Mouse (Mus musculus) midbrain, embryonic 13.5 days (tissue): Measurements from ENCODE around the gene Tbc1d8. TPM values are rescaled to one million over a fixed set of nuclear protein-coding genes. Genes with fewer than 3 reads are reported as not detected.

Source experiments
- ATAC-seq: fragments of 200-750 bp; cut with Nextera tagmentation; 2 replicates; pipeline ENCODE4 v1.8.0; 2017; ENCODE audit warnings: mild to moderate bottlenecking, moderate TSS enrichment, moderate library complexity
- H3K27ac ChIP-seq: fragments of 300-500 bp; sonication (generic); 2 replicates; pipeline ENCODE4 v1.5.1; 2015; ENCODE audit warnings: inconsistent platforms, mild to moderate bottlenecking, moderate library complexity
- H3K27me3 ChIP-seq: fragments of 300-500 bp; sonication (generic); 2 replicates; pipeline ENCODE4 v1.6.1; 2015; ENCODE audit warnings: mild to moderate bottlenecking, inconsistent platforms
- H3K36me3 ChIP-seq: fragments of 300-500 bp; sonication (generic); 2 replicates; pipeline ENCODE4 v1.6.1; 2015; ENCODE audit warnings: mild to moderate bottlenecking, inconsistent platforms
- H3K4me1 ChIP-seq: fragments of 300-500 bp; sonication (generic); replicated peaks from 2 replicates; pipeline ENCODE4 v1.6.1; 2015; ENCODE audit warnings: inconsistent platforms
- H3K4me2 ChIP-seq: fragments of 300-500 bp; sonication (generic); replicated peaks from 2 replicates; pipeline ENCODE4 v1.6.1; 2015; ENCODE audit warnings: moderate library complexity, mild to moderate bottlenecking, inconsistent platforms
- H3K4me3 ChIP-seq: fragments of 300-500 bp; sonication (generic); replicated peaks from 2 replicates; pipeline ENCODE4 v1.5.1; 2015; ENCODE audit warnings: mild to moderate bottlenecking, inconsistent platforms
- H3K9ac ChIP-seq: fragments of 300-500 bp; sonication (generic); replicated peaks from 2 replicates; pipeline ENCODE4 v1.6.1; 2015; ENCODE audit warnings: mild to moderate bottlenecking, inconsistent platforms
- H3K9me3 ChIP-seq: fragments of 300-500 bp; sonication (generic); 2 replicates; pipeline ENCODE4 v1.6.1; 2016; ENCODE audit warnings: mild to moderate bottlenecking, inconsistent platforms
- WGBS: fragments of 180-500 bp; shearing (Covaris S2); methylation state at CpG from one replicate; pipeline ENCODE4 v1.1.7; 2015; 5-methylcytosine and 5-hydroxymethylcytosine counted together
- polyA plus RNA-seq: library from polyadenylated mRNA; unstranded; fragments of >200 nt; fragmentation: Nextera tagmentation; extraction: Ambion mirVana; gene quantifications from 2 replicates; pipeline ENCODE4 v1.2.1, GENCODE M21; 2015

The Tbc1d8 gene
- polyA plus RNA-seq, 1 experiment from 2014 or later: 7.8 TPM

- 94% methylated on average over 6 of the region's 6 CpGs for WGBS
These were observed 70.4 kb downstream of the Tbc1d8 start for GRCm38 (mm10) chr1:39408123-39408522.

GRCm38 (mm10) chr1:39407108-39407507, 71.4 kb downstream of the Tbc1d8 start:
- WGBS: 74% methylated on average over 4 of the region's 4 CpGs
- Histone ChIP-seq H3K9me3 (no peaks in the 10 kb centered on the region), H3K27me3 (no peaks in the 10 kb centered on the region), H3K36me3 (0 out of 2 replicates have a peak, but pooled peaks cover 5% of the 10 kb centered on the region), H3K4me2 (no peak overlapping the region), H3K4me3 (no peak overlapping the region), H3K27ac (no peak overlapping the region), H3K4me1 (peaks cover 4% of the 10 kb centered on the region; the same call in 1 of the 2 replicates), H3K9ac (no peak overlapping the region)
- ATAC-seq: no peak

More at GRCm38 (mm10) chr1:39408123-39408522, 70.4 kb downstream of the Tbc1d8 start:
- no peaks in the 10 kb centered on the region for H3K36me3 ChIP-seq
- H3K4me1 ChIP-seq: peaks cover 4% of the 10 kb centered on the region; the same call in 1 of the 2 replicates
- no peak overlapping the region for H3K27ac ChIP-seq
- no peak overlapping the region for H3K9ac ChIP-seq
- no peak overlapping the region for H3K4me2 ChIP-seq
- H3K9me3 ChIP-seq: no peaks in the 10 kb centered on the region
- H3K27me3 ChIP-seq: no peaks in the 10 kb centered on the region
- ATAC-seq: no peak
- no peak overlapping the region for H3K4me3 ChIP-seq

DNA sequence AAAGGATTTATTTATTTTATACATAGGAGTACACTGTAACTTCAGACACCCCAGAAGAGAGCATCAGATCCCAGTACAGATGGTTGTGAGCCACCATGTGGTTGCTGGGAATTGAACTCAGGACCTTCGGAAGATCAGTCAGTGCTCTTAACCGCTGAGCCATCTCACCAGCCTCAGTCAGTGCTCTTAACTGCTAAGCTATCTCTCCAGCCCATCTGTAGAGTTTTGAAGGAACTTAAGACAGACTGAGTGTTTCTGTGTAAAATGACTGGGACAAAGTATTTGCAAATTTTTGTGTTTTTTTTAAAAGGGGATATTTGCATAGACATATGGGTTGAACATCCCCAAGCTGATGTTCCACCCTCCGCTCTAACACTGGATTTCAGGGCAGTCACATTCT, 78.4 kb downstream of the Tbc1d8 start:
- H3K4me1 ChIP-seq: no peaks in the 10 kb centered on the region
- ATAC-seq: no peak
- no peaks in the 10 kb centered on the region for H3K27me3 ChIP-seq
- H3K9ac ChIP-seq: no peak overlapping the region
- H3K4me2 ChIP-seq: no peak overlapping the region
- peaks cover 11% of the 10 kb centered on the region; the same call in 1 of the 2 replicates for H3K36me3 ChIP-seq
- H3K4me3 ChIP-seq: no peak overlapping the region
- no peak overlapping the region for H3K27ac ChIP-seq
- no peaks in the 10 kb centered on the region for H3K9me3 ChIP-seq
- 92% methylated on average over 3 of the region's 3 CpGs for WGBS

DNA sequence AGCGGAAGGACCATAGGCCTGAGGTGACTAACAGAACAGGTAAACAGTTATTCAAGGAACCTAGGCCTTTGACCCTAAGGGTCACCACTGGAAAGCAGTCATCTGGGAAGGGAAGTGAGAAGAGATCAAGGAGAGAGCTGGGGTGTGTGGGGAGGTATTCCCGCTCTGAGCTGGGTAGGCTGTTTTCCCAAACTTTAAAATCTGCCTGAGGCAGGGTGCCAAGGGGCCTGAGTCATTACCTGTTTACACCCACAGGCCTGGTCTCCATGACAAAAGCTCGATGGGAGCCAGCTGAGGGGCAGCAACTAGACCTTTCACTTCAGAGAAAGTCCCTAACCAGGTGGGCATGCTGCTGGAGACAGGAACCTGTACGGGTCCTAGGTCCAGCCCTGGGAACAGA, 79.3 kb downstream of the Tbc1d8 start:
- Histone ChIP-seq H3K36me3 (peaks cover 11% of the 10 kb centered on the region; the same call in 1 of the 2 replicates), H3K4me2 (no peak overlapping the region), H3K9ac (no peak overlapping the region), H3K27ac (no peak overlapping the region), H3K27me3 (no peaks in the 10 kb centered on the region), H3K9me3 (no peaks in the 10 kb centered on the region), H3K4me1 (no peaks in the 10 kb centered on the region), H3K4me3 (no peak overlapping the region)
- 87% methylated on average over 4 of the region's 4 CpGs for WGBS
- no peak for ATAC-seq

GRCm38 (mm10) chr1:39398284-39398683, 80.3 kb downstream of the Tbc1d8 start:
- ATAC-seq: no peak
- Histone ChIP-seq H3K4me1 (no peaks in the 10 kb centered on the region), H3K9me3 (no peaks in the 10 kb centered on the region), H3K4me3 (no peak overlapping the region), H3K27me3 (no peaks in the 10 kb centered on the region), H3K36me3 (peaks cover 11% of the 10 kb centered on the region; the same call in 1 of the 2 replicates), H3K27ac (no peak overlapping the region), H3K9ac (no peak overlapping the region), H3K4me2 (no peak overlapping the region)
- 93% methylated on average over 6 of the region's 6 CpGs for WGBS

GRCm38 (mm10) chr1:39396347-39396746, 82.2 kb downstream of the Tbc1d8 start:
- Histone ChIP-seq H3K4me3 (no peak overlapping the region), H3K9me3 (no peaks in the 10 kb centered on the region), H3K36me3 (peaks cover 6% of the 10 kb centered on the region; the same call in 1 of the 2 replicates), H3K9ac (no peak overlapping the region), H3K27me3 (no peaks in the 10 kb centered on the region), H3K27ac (no peak overlapping the region), H3K4me2 (no peak overlapping the region), H3K4me1 (no peaks in the 10 kb centered on the region)
- WGBS: 89% methylated on average over 4 of the region's 4 CpGs
- ATAC-seq: no peak

- H3K36me3 ChIP-seq: peaks cover 6% of the 10 kb centered on the region; the same call in 1 of the 2 replicates
- no peak for ATAC-seq
- H3K9ac ChIP-seq: no peak overlapping the region
- WGBS: 89% methylated on average over 3 of the region's 3 CpGs
- H3K4me3 ChIP-seq: no peak overlapping the region
- no peaks in the 10 kb centered on the region for H3K9me3 ChIP-seq
- no peaks in the 10 kb centered on the region for H3K4me1 ChIP-seq
- H3K27ac ChIP-seq: no peak overlapping the region
- H3K27me3 ChIP-seq: no peaks in the 10 kb centered on the region
- no peak overlapping the region for H3K4me2 ChIP-seq
These were observed 83.9 kb downstream of the Tbc1d8 start for GRCm38 (mm10) chr1:39394650-39395049.

GRCm38 (mm10) chr1:39394096-39394495, 84.5 kb downstream of the Tbc1d8 start:
- Histone ChIP-seq H3K27me3 (no peaks in the 10 kb centered on the region), H3K4me2 (no peak overlapping the region), H3K27ac (no peak overlapping the region), H3K4me1 (no peaks in the 10 kb centered on the region), H3K9me3 (no peaks in the 10 kb centered on the region), H3K4me3 (no peak overlapping the region), H3K9ac (no peak overlapping the region), H3K36me3 (peaks cover 7% of the 10 kb centered on the region)
- 69% methylated on average over 10 of the region's 10 CpGs for WGBS
- ATAC-seq: no peak

GRCm38 (mm10) chr1:39393217-39393867, 85.2 kb downstream of the Tbc1d8 start:
- H3K27ac ChIP-seq: no peak overlapping the region
- H3K4me1 ChIP-seq: no peaks in the 10 kb centered on the region
- H3K4me3 ChIP-seq: no peak overlapping the region
- 85% methylated on average over 8 of the region's 8 CpGs for WGBS
- H3K9ac ChIP-seq: no peak overlapping the region
- no peaks in the 10 kb centered on the region for H3K9me3 ChIP-seq
- no peaks in the 10 kb centered on the region for H3K27me3 ChIP-seq
- no peak overlapping the region for H3K4me2 ChIP-seq
- no peak for ATAC-seq
- H3K36me3 ChIP-seq: peaks cover 12% of the 10 kb centered on the region

DNA sequence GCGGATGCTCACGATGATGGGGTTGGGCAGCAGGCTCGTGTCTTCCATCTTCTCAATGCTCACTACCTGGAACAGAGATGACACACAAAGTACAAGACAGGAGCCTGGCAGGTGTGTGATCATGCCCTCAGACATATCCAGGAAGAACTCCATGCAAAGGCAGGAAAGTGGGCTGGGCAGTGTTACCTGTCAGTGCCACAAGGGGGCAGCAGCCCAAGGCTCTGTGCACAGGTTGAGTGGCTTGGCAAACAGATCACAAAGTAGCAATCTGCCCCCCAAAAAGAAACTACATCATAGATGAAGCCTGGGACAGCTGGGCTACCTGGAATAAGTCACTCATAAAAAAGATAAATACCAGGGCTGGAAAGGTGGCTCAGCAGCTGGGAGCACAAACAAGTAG, 86.4 kb downstream of the Tbc1d8 start:
- 60% methylated on average over 3 of the region's 3 CpGs for whole genome bisulfite sequencing
- no peaks in the 10 kb centered on the region for H3K27me3 ChIP-seq
- H3K9ac ChIP-seq: no peak overlapping the region
- no peak overlapping the region for H3K4me2 ChIP-seq
- H3K4me1 ChIP-seq: no peaks in the 10 kb centered on the region
- H3K27ac ChIP-seq: no peak overlapping the region
- H3K9me3 ChIP-seq: no peaks in the 10 kb centered on the region
- H3K4me3 ChIP-seq: no peak overlapping the region
- peaks cover 7% of the 10 kb centered on the region for H3K36me3 ChIP-seq
- peak; percentile 76 for ATAC-seq

DNA sequence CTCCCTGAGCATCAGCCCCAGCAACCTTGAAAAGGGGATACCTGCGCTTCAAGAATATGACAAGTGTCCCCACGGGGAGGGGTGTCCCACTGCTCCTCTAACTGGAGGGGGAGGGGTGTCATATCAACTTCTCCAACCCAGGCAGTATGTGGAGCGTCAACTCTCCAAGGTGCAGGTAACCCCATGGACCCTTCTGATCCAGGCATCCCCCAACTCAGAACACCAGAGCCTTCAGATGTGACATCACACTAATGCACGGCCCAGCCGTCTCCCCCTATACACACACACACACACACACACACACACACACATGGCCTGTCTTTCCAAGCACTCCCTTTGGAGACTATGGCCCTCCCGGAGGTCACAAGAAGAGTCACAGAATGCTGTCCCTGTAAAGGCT, 86.9 kb downstream of the Tbc1d8 start:
- ATAC-seq: peak; percentile 34; the same call in 1 of the 2 replicates
- 83% methylated on average over 6 of the region's 6 CpGs for WGBS
- Histone ChIP-seq H3K27ac (no peak overlapping the region), H3K4me1 (no peaks in the 10 kb centered on the region), H3K36me3 (peaks cover 5% of the 10 kb centered on the region; the same call in 1 of the 2 replicates), H3K4me3 (no peak overlapping the region), H3K27me3 (no peaks in the 10 kb centered on the region), H3K4me2 (no peak overlapping the region), H3K9ac (no peak overlapping the region), H3K9me3 (no peaks in the 10 kb centered on the region)

- Histone ChIP-seq H3K9ac (no peak overlapping the region), H3K9me3 (no peaks in the 10 kb centered on the region), H3K27me3 (no peaks in the 10 kb centered on the region), H3K4me1 (no peaks in the 10 kb centered on the region), H3K27ac (no peak overlapping the region), H3K4me2 (no peak overlapping the region), H3K36me3 (peaks cover 5% of the 10 kb centered on the region; the same call in 1 of the 2 replicates), H3K4me3 (no peak overlapping the region)
- 93% methylated on average over 11 of the region's 11 CpGs for WGBS
- no peak for ATAC-seq
These were observed 89.2 kb downstream of the Tbc1d8 start for GRCm38 (mm10) chr1:39389338-39389737.

- 79% methylated on average over 2 of the region's 2 CpGs for WGBS
- no peak overlapping the region for H3K4me2 ChIP-seq
- no peak overlapping the region for H3K4me3 ChIP-seq
- ATAC-seq: no peak
- peaks cover 10% of the 10 kb centered on the region; the same call in 1 of the 2 replicates for H3K36me3 ChIP-seq
- H3K9me3 ChIP-seq: no peaks in the 10 kb centered on the region
- no peak overlapping the region for H3K27ac ChIP-seq
- H3K9ac ChIP-seq: no peak overlapping the region
- no peaks in the 10 kb centered on the region for H3K4me1 ChIP-seq
- no peaks in the 10 kb centered on the region for H3K27me3 ChIP-seq
These were observed 90.4 kb downstream of the Tbc1d8 start for GRCm38 (mm10) chr1:39388163-39388562.
